Mouse (Mus musculus) myocyte (in vitro differentiated cells): ENCODE measurements around the gene Dvl2. TPM values are rescaled to one million over a fixed set of nuclear protein-coding genes. Genes with fewer than 3 reads are reported as not detected.
A peak's percentile ranks its signal among the peaks of the same experiment; 100 is the strongest.

Source experiments
- H3K27me3 ChIP-seq: one replicate; pipeline ENCODE4 v1.6.1; 2011; ENCODE audit not compliant: control insufficient read depth, insufficient read depth, insufficient read length
- H3K36me3 ChIP-seq: one replicate; pipeline ENCODE4 v1.6.1; 2011; ENCODE audit not compliant: control insufficient read depth, insufficient read depth
- H3K4me2 ChIP-seq: one replicate; pipeline ENCODE4 v1.6.1; 2011; ENCODE audit warnings: low read depth, control low read depth
- H3K4me3 ChIP-seq: one replicate; pipeline ENCODE4 v1.5.1; 2011; ENCODE audit warnings: mild to moderate bottlenecking, control low read depth, moderate library complexity
- H3K79me2 ChIP-seq: one replicate; pipeline ENCODE4 v1.6.1; 2011; ENCODE audit not compliant: control insufficient read depth, insufficient read depth
- H3ac ChIP-seq: one replicate; pipeline ENCODE4 v1.6.1; 2011; ENCODE audit not compliant: control insufficient read depth, insufficient read length
- CEBPB ChIP-seq: IDR thresholded peaks from 2 replicates; pipeline ENCODE4 v1.6.1; 2011; ENCODE audit warnings: mild to moderate bottlenecking, moderate library complexity; ENCODE audit not compliant: poor library complexity, insufficient read depth, severe bottlenecking
- E2F4 ChIP-seq: IDR thresholded peaks from one replicate; pipeline ENCODE4 v1.6.1; 2011; ENCODE audit warnings: mild to moderate bottlenecking, control low read depth, moderate library complexity; ENCODE audit not compliant: insufficient read depth
- MAX ChIP-seq: IDR thresholded peaks from one replicate; pipeline ENCODE4 v1.6.1; 2011; ENCODE audit warnings: low read depth, mild to moderate bottlenecking, control low read depth
- MYOD1 ChIP-seq, 3 experiments: IDR thresholded peaks; one replicate each; pipeline ENCODE4 v1.6.1; 2011; ENCODE audit warnings: control low read depth in 2 of 3, low read depth in 2 of 3, mild to moderate bottlenecking in 2 of 3, moderate library complexity in 1 of 3; ENCODE audit not compliant: insufficient read length in 2 of 3, control insufficient read depth in 1 of 3
- MYOG ChIP-seq, 3 experiments: IDR thresholded peaks; one replicate each; pipeline ENCODE4 v1.6.1; 2011; ENCODE audit warnings: control low read depth in 2 of 3, low read depth in 2 of 3, mild to moderate bottlenecking in 2 of 3; ENCODE audit not compliant: insufficient read length in 2 of 3, control insufficient read depth in 1 of 3, insufficient read depth in 1 of 3
- POLR2A ChIP-seq: IDR thresholded peaks from one replicate; pipeline ENCODE4 v1.6.1; 2011; ENCODE audit warnings: low read depth, mild to moderate bottlenecking, control low read depth, moderate library complexity; ENCODE audit not compliant: insufficient read length
- POLR2AphosphoS2 ChIP-seq: IDR thresholded peaks from one replicate; pipeline ENCODE4 v1.6.1; 2011; ENCODE audit warnings: low read depth, control low read depth; ENCODE audit not compliant: insufficient read length
- REST ChIP-seq: IDR thresholded peaks from one replicate; pipeline ENCODE4 v1.6.1; 2011; ENCODE audit warnings: mild to moderate bottlenecking, control low read depth, moderate library complexity; ENCODE audit not compliant: insufficient read depth, insufficient read length
- SRF ChIP-seq: IDR thresholded peaks from one replicate; pipeline ENCODE4 v1.6.1; 2011; ENCODE audit warnings: low read depth; ENCODE audit not compliant: control insufficient read depth, insufficient read length
- TCF12 ChIP-seq: IDR thresholded peaks from one replicate; pipeline ENCODE4 v1.6.1; 2011; ENCODE audit warnings: mild to moderate bottlenecking, control low read depth; ENCODE audit not compliant: poor library complexity, insufficient read depth, severe bottlenecking
- TCF3 ChIP-seq: IDR thresholded peaks from one replicate; pipeline ENCODE4 v1.6.1; 2011; ENCODE audit warnings: low read depth, control low read depth; ENCODE audit not compliant: insufficient read length
- USF1 ChIP-seq: IDR thresholded peaks from one replicate; pipeline ENCODE4 v1.6.1; 2011; ENCODE audit warnings: low read depth, mild to moderate bottlenecking, control low read depth, moderate library complexity
- polyA plus RNA-seq: library from polyadenylated mRNA; unstranded; fragments of >200 nt; fragmentation: generic; extraction: Trizol; gene quantifications from one replicate; pipeline ENCODE4 v1.2.1, GENCODE M21; 2012; ENCODE audit warnings: missing spikeins

The Dvl2 gene
- polyA plus RNA-seq, 1 experiment, result 24.3 TPM

GRCm38 (mm10) chr11:70020731-70021263 is 20.4 kb downstream of the Dvl2 start:
- Histone ChIP-seq H3K27me3 (no peaks in the 10 kb centered on the region), H3K36me3 (no peaks in the 10 kb centered on the region), H3ac (no peak overlapping the region), H3K4me2 (peak overlapping the region; percentile 92), H3K4me3 (peak overlapping the region; percentile 43), H3K79me2 (peaks cover 35% of the 10 kb centered on the region)
- TF ChIP-seq CEBPB, result no peak

- no peaks in the 10 kb centered on the region for H3K36me3 ChIP-seq
- no peaks in the 10 kb centered on the region for H3K27me3 ChIP-seq
- H3K4me3 ChIP-seq, result peak overlapping the region; percentile 43
- peak overlapping the region; percentile 92 for H3K4me2 ChIP-seq
- peaks cover 39% of the 10 kb centered on the region for H3K79me2 ChIP-seq
- no peak for TF ChIP-seq MAX
- TF ChIP-seq E2F4, result peak; percentile 33
- no peak overlapping the region for H3ac ChIP-seq
Measured at GRCm38 (mm10) chr11:70021264-70022132, 21.1 kb downstream of the Dvl2 start.

- TF ChIP-seq SRF (no peak), USF1 (no peak), CEBPB (no peak), POLR2A (no peak), MYOG (IDR thresholded peaks at IDR 0.05; ENCODE audit: control insufficient read depth in 1 of 3, insufficient read depth in 1 of 3, insufficient read length in 2 of 3, low read depth in 2 of 3) (no peak), MAX (no peak), E2F4 (no peak), MYOD1 (IDR thresholded peaks at IDR 0.05; ENCODE audit: control insufficient read depth in 1 of 3, insufficient read length in 2 of 3, low read depth in 2 of 3) (no peak), POLR2AphosphoS2 (no peak), TCF12 (no peak), TCF3 (no peak), REST (no peak)
- H3K79me2 ChIP-seq, result peaks cover 37% of the 10 kb centered on the region
- H3K27me3 ChIP-seq, result no peaks in the 10 kb centered on the region
- H3K4me2 ChIP-seq, result no peak overlapping the region
- no peaks in the 10 kb centered on the region for H3K36me3 ChIP-seq
- H3ac ChIP-seq, result no peak overlapping the region
- H3K4me3 ChIP-seq, result no peak overlapping the region
Measured at GRCm38 (mm10) chr11:70023481-70024150, 23.2 kb downstream of the Dvl2 start.

GRCm38 (mm10) chr11:70024151-70024514 is 23.7 kb downstream of the Dvl2 start:
- no peak overlapping the region for H3ac ChIP-seq
- TF ChIP-seq REST, result no peak
- TF ChIP-seq MYOD1 (IDR thresholded peaks at IDR 0.05; ENCODE audit: control insufficient read depth in 1 of 3, insufficient read length in 2 of 3, low read depth in 2 of 3), result no peak
- no peak for TF ChIP-seq MAX
- TF ChIP-seq E2F4, result no peak
- TF ChIP-seq POLR2AphosphoS2, result no peak
- no peak for TF ChIP-seq TCF12
- TF ChIP-seq POLR2A, result no peak
- no peaks in the 10 kb centered on the region for H3K27me3 ChIP-seq
- H3K4me2 ChIP-seq, result no peak overlapping the region
- H3K36me3 ChIP-seq, result no peaks in the 10 kb centered on the region
- peaks cover 32% of the 10 kb centered on the region for H3K79me2 ChIP-seq
- H3K4me3 ChIP-seq, result no peak overlapping the region

- peaks cover 23% of the 10 kb centered on the region for H3K79me2 ChIP-seq
- H3K27me3 ChIP-seq, result no peaks in the 10 kb centered on the region
- TF ChIP-seq E2F4, result no peak
- TF ChIP-seq REST, result no peak
- TF ChIP-seq MAX, result no peak
- no peak for TF ChIP-seq CEBPB
- no peak for TF ChIP-seq MYOG (IDR thresholded peaks at IDR 0.05; ENCODE audit: control insufficient read depth in 1 of 3, insufficient read depth in 1 of 3, insufficient read length in 2 of 3, low read depth in 2 of 3)
- TF ChIP-seq TCF12, result no peak
- no peak for TF ChIP-seq MYOD1 (IDR thresholded peaks at IDR 0.05; ENCODE audit: control insufficient read depth in 1 of 3, insufficient read length in 2 of 3, low read depth in 2 of 3)
- TF ChIP-seq POLR2A, result no peak
- no peak for TF ChIP-seq SRF
- peaks cover 6% of the 10 kb centered on the region for H3K36me3 ChIP-seq
- peak overlapping the region; percentile 90 for H3K4me2 ChIP-seq
- H3ac ChIP-seq, result no peak overlapping the region
- no peak overlapping the region for H3K4me3 ChIP-seq
Measured at GRCm38 (mm10) chr11:70026689-70027088, 26.3 kb downstream of the Dvl2 start.
